Mouse (Mus musculus): ENCODE data around the gene Dnah11. TPM values are rescaled to one million over a fixed set of nuclear protein-coding genes. Genes with fewer than 3 reads are reported as not detected.

Gene Dnah11
- total RNA-seq, 4 experiments from 2014 or later, result 0.03 TPM; not detected in 3

GRCm38 (mm10) chr12:117861249-117861648 lies 337.6 kb downstream of the Dnah11 start:
- DNase-seq (ENCODE audit: low spot score), result no peak

- no peak for DNase-seq (ENCODE audit: low spot score)
These were observed 338.0 kb downstream of the Dnah11 start for GRCm38 (mm10) chr12:117860840-117861239.

GRCm38 (mm10) chr12:117857884-117858283 lies 341.0 kb downstream of the Dnah11 start:
- DNase-seq (ENCODE audit: low spot score), result no peak

GRCm38 (mm10) chr12:117857023-117857422 lies 341.8 kb downstream of the Dnah11 start:
- no peak for DNase-seq (ENCODE audit: low spot score)

GRCm38 (mm10) chr12:117853316-117853715 lies 345.5 kb downstream of the Dnah11 start:
- peak; percentile 24 for DNase-seq (ENCODE audit: low spot score)

GRCm38 (mm10) chr12:117850472-117850871 lies 348.4 kb downstream of the Dnah11 start:
- DNase-seq (ENCODE audit: low spot score), result no peak

GRCm38 (mm10) chr12:117848621-117849020 lies 350.2 kb downstream of the Dnah11 start:
- DNase-seq (ENCODE audit: low spot score), result no peak

GRCm38 (mm10) chr12:117844917-117845316 lies 353.9 kb downstream of the Dnah11 start:
- DNase-seq (ENCODE audit: low spot score), result no peak

GRCm38 (mm10) chr12:117844075-117844408 lies 354.8 kb downstream of the Dnah11 start:
- DNase-seq (ENCODE audit: low spot score), result no peak

GRCm38 (mm10) chr12:117843302-117844074 lies 355.4 kb downstream of the Dnah11 start:
- DNase-seq (ENCODE audit: low spot score), result no peak

GRCm38 (mm10) chr12:117842676-117843075 lies 356.2 kb downstream of the Dnah11 start:
- no peak for DNase-seq (ENCODE audit: low spot score)

GRCm38 (mm10) chr12:117840705-117841104 lies 358.1 kb downstream of the Dnah11 start:
- no peak for DNase-seq (ENCODE audit: low spot score)

GRCm38 (mm10) chr12:117837376-117837775 lies 361.5 kb downstream of the Dnah11 start:
- no peak for DNase-seq (ENCODE audit: low spot score)

- no peak for DNase-seq (ENCODE audit: low spot score)
These were observed 363.5 kb downstream of the Dnah11 start for GRCm38 (mm10) chr12:117835371-117835770.

GRCm38 (mm10) chr12:117834652-117835051 lies 364.2 kb downstream of the Dnah11 start:
- no peak for DNase-seq (ENCODE audit: low spot score)

GRCm38 (mm10) chr12:117832190-117832589 lies 366.7 kb downstream of the Dnah11 start:
- DNase-seq (ENCODE audit: low spot score), result no peak

- no peak for DNase-seq (ENCODE audit: low spot score)
These were observed 367.4 kb downstream of the Dnah11 start for GRCm38 (mm10) chr12:117831351-117831961.

- DNase-seq (ENCODE audit: low spot score), result no peak
These were observed 370.5 kb downstream of the Dnah11 start for GRCm38 (mm10) chr12:117828350-117828749.

Other genes with a start within 250 kb of the Dnah11 start
- gene Sp4, start 102.4 kb upstream of the Dnah11 start, total RNA-seq (2022), result 10 to 100 TPM in 2 of 4 experiments, 1 to 10 TPM in 2; 9.5 to 14.1 (median 11.7) TPM